Mouse (Mus musculus) olfactory bulb, adult 2 months (tissue): ENCODE data around the gene Gorasp1.

ENCODE experiments used
- CTCF ChIP-seq: fragments of 200-500 bp; IDR thresholded peaks from 2 replicates; pipeline ENCODE4 v1.5.1; 2012; ENCODE audit warnings: low read depth, mild to moderate bottlenecking, low read length, moderate library complexity; ENCODE audit not compliant: insufficient read depth
- POLR2A ChIP-seq: fragments of 200-500 bp; IDR thresholded peaks from 2 replicates; pipeline ENCODE4 v1.6.1; 2012; ENCODE audit warnings: mild to moderate bottlenecking, low read depth, low read length, moderate library complexity; ENCODE audit not compliant: insufficient read depth

- TF ChIP-seq CTCF, result no peak
- TF ChIP-seq POLR2A, result no peak
Measured at GRCm38 (mm10) chr9:119985881-119986574, 48.7 kb upstream of the Gorasp1 start.
